Mouse (Mus musculus) frontal cortex, postnatal 14 days (tissue): ENCODE data around the gene Rnf207.

ENCODE experiments used
- DNase-seq, 2 experiments: peaks; one replicate each; pipeline ENCODE4 v3.0.0; 2022; ENCODE audit warnings: low spot score in 2 of 2

The Rnf207 gene

DNA sequence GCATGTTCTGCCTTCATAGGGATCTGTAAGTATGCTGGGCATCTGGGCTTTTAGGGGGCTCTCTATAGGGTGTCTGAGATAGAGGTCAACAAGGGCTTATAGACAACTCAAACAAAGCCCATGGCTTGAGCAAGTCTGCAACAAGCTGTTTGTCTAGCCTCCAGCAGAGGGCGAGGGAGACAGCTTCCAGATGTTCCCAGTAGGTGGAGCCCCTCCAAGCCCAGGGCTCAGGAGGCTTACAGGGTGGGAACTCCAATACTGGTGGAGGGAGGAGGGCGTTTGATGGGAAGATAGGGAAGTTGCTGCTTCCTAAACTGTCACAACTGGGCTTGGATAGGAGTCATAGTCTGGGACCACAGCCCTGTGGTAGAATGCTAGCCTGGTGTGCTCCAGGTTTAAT is 14.2 kb upstream of the Rnf207 start:
- DNase-seq = peak in 1 of 2 experiments; percentile 74

DNA sequence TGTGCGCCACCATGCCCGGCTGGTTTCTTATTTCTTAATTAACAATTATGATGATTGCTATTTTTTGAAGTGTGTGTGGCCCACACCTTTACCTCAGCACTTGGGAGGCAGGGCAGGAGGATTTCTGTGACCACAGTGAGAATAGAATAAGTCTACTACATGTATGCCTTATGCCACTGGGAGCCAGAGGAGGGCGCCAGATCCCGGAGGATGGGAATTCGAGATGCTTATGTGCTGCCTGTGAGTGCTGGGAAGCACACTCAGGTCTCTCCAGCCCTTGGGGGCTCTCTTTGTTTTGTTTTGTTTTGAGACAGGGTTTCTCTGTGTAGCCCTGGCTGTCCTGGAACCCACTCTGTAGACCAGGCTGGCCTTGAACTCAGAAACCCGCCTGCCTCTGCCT is 9.9 kb upstream of the Rnf207 start:
- no peak for DNase-seq

DNA sequence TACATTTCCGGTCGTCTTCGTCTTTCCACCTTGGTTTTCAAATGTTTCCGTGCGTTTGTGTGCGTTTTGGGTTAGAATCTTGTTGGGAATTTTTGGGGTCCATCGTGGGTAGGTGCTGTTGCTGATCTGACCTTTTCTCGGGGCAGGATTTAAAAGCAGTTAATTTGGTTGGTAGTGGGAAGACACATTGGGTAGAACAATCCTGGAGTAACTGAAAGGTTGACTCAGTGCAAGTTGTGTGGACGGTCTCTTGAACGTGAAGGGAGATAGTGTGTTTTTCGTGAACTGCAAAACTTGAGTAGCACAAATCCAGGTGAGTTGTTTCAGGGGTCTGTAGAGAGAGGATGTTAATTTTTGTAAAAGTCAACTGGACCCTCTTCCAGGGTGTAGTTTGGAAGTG is 7.8 kb upstream of the Rnf207 start:
- no peak for DNase-seq

DNA sequence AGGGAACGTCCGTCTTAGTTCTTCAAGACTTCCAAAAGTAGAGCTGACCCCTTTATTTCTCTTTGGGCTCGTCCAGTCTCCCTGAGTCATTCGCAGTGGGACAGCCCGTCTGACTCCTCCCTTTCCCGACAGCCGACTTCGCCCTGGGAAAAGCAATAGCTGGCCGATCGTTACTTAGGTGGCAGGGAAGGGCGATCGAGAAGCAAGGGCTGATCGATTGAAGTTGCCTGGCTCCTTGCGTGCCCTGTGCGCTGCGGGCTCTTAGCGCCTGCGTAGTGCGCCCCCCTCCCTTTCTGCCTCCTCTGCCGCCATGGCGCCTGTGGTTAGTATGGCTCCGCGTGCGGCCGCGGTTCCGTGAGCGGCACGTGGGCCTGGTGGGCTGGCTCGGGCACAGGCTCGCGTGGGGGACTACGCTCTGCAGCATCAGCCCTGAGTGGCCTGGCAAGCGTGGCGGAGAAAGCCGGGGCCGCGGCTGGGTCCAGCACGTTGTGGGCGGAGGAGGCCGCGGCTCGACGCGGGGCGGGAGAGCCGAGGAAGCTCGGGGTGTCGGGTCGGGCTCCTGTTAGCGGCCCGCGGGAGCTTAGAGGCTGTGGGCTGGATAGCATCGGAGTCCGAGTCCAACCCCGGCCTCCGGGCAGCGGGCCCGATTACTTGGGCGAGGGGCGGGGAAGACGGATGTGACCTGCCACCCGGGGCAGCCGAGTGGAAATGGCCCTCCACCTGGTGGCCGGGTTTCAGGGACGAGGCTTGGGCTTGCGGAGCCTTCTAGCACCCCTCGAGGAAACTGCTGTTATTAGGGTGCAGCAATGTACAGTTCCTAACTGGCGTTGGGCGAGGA is 7.0 kb upstream of the Rnf207 start, which contains the start of gene Rpl22:
Gene Rpl22 (plus strand): TSS at position 169 of the 838 bp plus-strand sequence.
- DNase-seq = peak; percentile 91 to 93

DNA sequence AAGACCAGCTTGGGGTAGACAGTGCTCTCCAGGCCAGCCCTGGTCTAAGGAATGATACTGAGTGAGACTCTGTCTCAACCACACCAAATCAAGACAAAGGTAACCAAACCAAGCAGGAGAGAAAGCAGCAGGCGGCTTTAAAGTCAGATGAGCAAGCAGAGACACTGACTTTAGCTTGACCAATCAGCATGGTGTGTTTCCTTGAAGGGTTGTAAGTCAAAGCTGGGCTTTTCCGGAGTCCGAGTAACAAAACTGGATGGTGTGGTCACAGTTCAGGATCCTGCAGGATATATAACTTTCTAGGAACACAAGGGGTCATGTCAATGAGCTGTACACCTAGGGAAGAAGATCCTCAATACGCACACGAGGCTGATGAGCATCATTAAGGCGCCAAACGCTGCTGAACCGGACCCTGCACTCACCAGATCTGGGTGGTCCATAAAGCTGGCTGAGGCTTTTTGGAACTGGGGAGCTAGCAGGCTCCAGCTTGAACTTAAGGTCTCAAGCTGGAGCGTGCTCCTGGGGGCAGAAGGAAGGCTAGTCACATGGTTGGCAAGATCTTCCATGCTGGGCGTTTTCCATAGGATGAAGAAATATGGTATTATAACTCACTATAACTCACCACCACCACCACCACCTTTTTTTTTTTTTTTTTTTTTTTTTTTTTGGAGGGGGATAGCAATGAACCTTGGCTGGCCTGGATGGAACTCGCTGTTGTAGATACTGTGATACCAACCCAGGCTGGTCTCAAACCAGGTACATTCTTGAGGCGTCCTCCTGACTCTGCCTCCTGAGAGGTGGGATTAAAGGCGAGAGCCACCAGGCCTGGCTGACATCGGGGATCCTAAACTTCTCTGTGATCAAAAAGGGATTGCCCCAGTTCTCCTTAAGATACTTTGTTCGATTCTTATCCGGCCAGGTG is 6.1 kb upstream of the Rnf207 start:
- DNase-seq = no peak

DNA sequence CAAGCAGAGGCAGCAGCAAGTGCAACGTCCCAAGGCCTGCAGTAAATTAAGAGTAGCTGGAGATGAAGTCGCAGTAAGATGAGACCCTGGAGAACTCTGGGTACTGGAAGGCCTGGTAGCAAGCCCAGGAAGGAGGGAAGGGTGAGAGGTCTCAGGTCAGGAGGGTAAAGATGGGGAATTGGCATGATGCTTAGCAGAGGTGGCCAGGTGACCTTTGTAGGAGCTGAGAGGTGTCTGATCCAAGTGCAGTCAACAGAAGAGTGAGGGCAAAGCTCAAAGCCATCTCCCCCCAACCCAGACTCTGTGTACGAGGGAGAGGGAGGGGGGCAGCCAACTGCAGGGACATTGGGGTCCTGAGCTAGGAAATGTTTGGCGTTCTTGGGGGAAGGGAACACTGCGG is 2.7 kb upstream of the Rnf207 start:
- DNase-seq = no peak

DNA sequence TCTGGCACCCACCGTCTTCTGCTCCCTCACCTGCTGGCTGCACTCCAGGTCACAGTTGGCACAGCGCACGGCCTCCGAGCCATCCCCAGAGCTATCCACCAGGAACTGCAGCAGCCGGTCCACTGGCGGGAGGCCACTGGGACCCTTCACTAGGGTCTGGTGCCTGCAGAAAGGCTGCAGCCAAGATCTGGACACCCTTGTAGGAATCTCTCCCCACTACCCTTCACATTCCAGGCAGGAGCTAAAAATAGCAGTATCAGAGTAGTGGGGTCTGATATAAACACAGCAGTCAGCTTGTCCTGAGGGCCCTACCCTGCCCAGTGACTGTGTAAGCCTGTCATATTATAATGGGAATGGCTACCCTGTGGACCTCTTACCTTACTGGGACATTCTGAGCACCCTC is 1.2 kb downstream of the Rnf207 start:
- no peak for DNase-seq

DNA sequence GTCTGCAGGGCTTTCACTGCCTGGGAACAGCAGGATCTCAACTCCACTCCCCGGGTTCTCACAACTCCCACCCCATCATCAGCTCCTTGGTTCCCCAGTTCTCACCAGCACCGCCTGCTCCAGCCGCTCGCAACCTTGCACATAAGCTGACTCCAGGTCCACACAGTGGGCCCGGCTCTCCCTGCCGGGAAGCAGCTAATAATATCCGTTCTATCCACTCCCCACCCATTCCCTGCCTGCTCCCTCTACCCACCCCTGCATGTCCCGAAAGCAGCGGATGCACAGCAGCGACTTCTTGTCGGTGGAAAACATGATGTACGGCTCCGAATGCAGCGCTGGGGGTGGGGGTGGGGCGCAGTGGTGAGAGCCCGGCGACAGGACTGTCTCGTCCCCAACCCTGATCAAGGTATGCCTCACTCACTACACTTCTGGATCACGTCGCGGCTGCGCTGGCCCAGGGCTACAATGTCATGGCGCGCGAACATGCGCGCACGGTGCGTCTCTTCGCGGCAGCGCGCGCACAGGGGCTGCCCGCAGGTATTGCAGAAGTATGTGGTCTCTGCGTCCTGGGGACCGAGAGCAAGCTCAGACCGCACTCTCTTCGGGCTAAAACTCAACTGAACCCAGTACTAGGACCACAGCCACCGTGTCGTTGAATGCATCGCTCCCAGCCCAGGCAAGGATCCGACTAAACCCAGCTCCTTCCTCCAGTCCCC is 3.1 kb downstream of the Rnf207 start:
- DNase-seq = no peak

DNA sequence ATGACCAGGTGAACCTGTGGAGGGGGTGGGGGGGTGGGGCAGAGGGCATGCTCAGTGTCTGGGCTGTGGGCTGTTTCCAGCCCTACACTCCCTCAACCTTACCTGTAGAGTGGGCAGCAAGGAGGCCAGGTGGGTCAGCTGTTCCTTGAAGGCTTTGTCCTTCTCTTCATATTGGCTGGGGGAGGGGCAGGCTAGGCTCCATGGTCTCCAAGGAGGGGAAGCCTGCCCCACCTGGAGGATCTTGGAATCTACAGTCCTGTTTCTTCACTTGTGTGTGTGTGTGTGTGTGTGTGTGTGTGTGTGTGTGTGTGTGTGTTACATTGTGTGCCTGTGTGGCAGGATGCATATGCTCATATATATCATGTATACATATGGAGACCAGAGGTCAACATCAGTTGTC is 4.9 kb downstream of the Rnf207 start:
- DNase-seq = no peak

DNA sequence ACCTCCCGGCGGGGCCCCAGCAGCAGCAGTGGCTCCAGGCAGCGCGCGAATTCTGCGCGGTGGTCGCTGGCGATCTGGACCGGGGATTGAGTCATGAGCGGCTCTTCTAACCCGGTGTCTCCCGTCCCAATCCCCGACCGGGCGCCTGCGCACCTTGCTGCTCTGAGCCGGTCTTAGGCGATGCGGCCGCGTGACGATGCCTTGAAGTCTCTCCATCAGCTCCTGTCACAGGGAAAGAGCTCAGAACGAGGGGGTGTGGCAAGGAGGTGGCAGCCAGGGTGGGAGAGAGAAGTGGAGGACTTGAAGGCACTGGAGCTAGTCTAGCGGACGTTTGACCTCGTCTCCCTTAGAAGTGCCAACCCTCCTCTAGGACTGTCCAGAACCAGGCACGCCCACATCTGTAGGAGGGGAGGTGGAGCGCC is 5.6 kb downstream of the Rnf207 start:
- DNase-seq = no peak

DNA sequence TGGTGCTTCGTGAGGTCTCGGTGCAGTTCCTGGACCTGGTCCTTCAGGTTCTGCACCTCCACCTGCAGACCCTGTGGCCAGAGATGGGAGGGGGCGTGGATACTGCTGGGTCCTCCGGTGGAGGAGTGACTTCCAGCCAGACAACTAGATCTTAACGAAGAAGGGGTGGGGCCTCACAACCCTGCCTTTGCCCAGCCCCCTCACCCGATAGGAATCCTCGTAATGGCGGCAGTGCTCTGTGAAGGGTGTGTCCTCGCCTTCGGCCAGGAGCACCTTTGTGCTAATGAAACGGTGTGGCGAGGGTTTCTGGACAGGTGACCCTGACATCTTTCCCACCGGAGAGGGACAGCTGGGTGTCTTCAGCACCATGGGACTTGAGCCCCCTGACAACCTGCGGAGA is 6.6 kb downstream of the Rnf207 start:
- no peak for DNase-seq

DNA sequence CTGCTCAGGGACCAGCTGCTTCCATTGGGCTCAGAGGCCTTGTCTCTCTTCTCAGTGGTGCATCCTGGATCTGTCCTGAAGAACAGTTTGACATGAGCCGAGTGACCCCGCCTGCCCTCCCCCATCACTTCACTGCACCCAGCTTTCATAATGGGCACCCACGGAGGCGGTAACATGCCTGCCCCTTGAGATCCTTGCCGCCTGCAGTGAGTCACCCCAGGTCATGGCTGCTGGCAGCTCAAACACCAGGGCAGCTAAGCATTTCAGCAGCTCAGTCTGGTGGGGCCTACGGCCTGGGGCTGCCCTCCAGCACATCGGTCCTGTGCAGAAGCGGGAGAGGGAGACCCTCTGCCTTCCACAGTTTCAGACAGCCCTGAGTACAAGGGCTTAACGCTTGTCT is 11.3 kb downstream of the Rnf207 start:
- no peak for DNase-seq

DNA sequence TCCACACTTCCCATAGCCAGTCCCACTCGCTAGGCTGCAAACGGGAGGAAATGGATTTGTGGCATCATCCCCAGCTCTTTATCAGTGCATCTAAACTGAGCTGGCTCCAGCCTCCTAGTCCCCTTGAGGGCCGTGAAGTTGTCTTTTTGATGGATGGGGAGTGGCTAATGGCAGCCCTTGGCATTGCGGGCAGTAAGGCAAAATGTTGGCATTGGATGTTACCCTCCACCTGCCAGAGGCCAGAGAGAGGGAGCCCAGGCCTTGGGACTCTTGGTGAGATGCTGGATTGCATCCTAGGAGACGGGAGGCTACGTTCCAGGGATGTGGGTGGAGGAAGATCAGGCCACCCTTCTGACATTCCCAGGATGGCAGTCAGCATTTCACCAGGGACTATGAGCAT is 12.8 kb downstream of the Rnf207 start:
- DNase-seq = no peak

DNA sequence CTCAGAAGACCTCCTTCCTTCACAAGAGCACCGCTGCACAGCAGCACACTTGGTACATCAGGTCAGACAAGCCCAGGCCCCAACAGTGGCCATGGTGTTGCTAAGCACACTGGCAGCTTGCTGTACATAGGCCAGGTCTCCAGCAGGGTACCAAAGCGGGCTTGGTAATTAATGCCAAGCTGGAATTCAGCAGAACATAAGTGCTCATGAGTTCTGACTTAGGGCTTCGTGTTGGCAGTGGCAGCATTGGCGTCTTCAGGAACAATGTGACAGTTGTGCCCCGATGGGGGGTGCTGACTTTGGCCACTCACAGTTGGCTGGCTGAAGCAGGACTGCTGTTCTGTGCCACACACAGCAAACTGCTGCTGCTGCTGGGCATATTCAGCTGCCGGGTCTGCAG is 14.1 kb downstream of the Rnf207 start:
- DNase-seq = no peak

DNA sequence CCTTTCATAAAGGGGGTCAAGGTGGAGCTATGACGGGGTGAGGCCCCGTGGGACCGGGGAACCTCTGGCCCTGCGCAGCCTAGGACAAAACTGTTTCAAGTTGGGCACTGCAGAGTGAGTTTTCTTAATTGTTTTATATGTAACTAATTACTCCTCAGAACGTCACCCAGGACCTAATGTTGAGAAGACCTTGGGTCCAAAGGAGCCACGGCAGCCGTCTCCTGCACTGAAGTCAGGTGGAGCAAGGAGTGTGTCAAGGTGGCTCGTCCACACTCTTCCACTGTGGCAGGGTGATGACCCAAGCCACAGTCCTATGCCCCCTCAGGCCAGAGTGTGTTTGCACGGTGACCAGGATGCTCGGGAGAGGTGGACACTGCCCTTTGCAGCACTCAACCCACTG is 15.6 kb downstream of the Rnf207 start:
- no peak for DNase-seq

DNA sequence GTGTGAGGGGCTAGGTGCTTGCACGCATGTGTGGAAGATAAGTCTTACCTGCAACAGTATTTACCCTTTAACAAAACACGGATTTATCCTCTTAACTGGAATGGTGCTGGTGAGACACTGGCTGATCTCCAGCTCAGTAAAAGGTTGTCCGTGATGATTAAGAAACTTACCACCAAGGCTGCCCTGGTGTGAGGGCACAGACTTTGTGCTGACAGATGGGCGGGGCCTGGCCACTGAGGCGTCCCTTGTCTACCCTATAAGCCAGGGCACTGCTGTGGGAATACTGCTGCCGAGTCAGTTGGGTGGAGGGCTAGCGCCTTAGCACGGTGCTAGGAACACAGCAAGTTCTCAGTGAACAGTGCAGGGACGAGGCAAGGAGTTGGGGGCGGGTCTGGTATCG is 16.8 kb downstream of the Rnf207 start:
- no peak for DNase-seq

DNA sequence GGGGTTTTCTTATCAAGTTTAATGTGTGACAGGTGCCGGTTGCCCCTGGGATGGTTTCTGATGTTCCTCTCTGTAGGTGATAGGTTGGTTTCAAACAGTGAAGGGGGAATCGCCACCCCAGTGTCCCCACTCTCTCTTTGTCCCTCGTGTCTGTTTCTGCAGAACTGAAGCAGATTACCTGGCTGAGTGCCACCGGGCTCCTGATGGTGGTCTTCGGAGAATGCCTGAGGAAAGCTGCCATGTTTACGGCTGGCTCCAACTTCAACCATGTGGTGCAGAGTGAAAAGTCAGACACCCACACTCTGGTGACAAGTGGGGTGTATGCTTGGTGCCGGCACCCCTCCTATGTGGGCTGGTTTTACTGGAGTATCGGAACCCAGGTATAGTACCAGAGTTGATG is 18.4 kb downstream of the Rnf207 start:
- no peak for DNase-seq

DNA sequence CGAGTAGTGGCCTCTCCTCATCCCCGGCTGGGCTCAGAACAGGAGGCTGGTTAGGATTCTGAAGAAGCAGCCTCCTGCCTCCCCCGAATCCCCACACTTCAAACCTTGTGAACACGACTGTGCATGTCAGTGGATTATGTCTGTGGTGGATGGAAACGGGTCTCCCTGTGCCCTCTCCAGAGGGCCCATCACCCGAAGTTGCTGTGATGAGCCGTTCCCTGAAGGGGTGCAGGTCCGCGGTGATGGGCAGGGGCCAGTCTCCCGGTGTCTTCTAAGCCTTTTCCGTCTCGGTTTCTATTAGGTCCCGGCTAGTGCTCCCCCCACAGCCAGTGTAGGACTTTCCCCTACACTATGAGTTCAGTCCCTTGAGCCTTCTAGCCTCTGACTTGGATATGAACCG is 20.0 kb downstream of the Rnf207 start:
- DNase-seq = no peak

DNA sequence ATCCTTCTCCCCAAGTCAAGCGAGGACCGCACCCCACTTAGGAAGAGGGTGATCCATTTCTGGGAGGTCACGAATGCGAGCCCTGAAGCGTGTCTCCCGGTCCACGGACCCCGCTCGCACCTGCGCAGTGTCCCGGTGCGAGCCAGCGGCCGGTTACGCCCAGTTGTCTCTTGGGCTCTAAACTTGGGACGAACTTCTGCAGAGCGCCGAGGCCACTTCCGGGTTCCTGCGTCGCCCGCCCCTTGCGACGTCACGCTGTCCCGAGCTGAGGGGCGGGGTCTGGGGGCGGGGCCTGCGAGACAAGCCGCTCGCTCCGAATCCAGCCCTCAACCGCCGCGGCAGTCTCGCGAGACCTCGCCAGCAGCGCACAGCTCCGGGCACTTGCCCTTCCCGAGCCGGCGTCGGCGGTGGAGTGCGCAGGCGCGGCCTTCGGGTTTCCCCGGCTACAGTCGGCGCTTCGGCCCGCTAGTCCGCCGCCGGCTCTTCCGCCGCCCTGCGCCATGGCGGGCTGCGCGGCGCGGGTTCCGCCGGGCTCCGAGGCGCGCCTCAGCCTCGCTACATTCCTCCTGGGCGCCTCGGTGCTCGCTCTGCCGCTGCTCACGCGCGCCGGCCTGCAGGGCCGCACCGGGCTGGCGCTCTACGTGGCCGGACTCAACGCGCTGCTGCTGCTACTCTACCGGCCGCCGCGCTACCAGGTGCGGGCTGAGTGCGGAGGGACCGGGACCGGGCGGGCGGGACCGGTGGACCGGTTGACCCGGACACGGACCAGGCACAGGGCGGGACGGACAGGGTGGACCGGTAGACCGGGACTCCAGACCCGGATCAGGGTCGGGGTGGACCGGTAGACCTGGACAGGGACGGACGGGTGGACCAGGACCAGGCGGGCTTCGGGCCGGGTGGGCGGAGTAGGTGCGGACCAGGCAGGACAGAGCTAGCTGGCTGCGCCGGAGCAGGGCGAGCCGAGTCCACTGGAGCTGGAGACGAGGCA is 21.6 kb downstream of the Rnf207 start, which contains the start of gene Icmt:
Gene Icmt (plus strand): TSS at position 354 of the 988 bp plus-strand sequence.
- DNase-seq = peak; percentile 96 to 98

DNA sequence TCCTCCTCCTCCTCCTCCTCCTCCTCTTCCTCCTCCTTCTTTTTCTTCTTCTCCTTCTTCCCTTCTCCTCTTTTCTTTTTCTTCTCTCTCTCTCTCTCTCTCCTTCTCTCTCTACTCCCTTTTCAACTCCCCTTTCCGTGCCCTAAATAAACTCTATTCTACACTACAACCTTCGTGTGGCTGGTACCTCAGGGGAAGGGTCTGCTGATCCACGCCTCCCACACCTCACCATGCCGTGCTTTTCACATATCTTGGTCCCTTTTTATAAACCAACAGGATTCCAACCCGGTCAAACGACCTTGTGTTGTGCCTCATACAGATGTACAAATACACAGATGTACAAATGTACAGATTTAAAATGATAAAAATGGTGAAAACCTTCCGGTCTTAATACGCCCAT is 22.4 kb downstream of the Rnf207 start:
- DNase-seq = no peak

DNA sequence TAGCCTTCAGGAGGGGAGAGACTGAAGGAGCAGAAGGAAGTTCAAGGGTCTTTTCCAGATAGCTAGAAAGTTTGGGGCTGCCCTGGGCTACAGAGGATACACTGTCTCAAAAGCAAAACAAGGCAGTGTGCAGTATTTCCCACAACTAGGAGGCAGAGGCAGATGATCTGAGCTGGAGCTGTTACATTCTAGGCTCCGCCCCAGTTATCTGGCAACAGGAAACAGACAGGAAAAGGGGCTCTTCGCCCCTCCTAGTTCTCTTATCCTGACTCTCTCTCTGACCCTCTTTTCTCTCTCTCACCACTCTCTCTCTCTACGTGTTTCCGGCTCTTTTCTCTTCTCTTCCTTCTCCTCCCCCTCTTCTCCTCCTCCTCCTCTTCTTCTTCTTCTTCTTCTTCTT is 22.9 kb downstream of the Rnf207 start:
- DNase-seq = no peak
